Mouse (Mus musculus) liver, adult 2 months (tissue): Measurements from ENCODE around the gene Ube2d1.

Source experiments
- CTCF ChIP-seq: fragments of 200-500 bp; IDR thresholded peaks from 2 replicates; pipeline ENCODE4 v1.5.1; 2011; ENCODE audit warnings: low read depth, low read length, control low read depth
- POLR2A ChIP-seq: fragments of 200-500 bp; IDR thresholded peaks from 2 replicates; pipeline ENCODE4 v1.6.1; 2011; ENCODE audit warnings: low read length, control low read depth; ENCODE audit not compliant: insufficient read depth; ENCODE audit errors: extremely low read depth

DNA sequence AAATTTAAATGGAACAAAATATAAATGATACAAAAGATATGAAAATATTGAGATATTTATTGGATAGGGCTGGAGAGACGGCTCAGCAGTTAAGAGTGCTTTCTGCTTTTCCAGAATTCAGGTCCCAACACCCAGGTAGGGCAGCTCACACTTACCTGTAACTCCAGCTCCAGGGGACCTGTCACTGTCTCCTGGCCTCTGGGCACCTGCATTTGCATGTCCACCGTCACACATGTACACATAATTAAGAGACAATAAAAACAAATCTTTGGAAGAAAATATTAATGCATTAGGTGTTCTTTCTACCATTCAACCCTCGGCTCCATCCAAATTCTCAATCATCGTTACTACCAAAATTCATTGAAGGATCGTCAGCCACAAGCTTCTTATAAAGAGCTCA, 33.8 kb downstream of the Ube2d1 start:
- no peak for TF ChIP-seq POLR2A
- no peak for TF ChIP-seq CTCF
